Mouse (Mus musculus) ES-Bruce4 (cell line): ENCODE results near the gene Trhde.

Source experiments
- CTCF ChIP-seq: IDR thresholded peaks from one replicate; pipeline ENCODE4 v1.8.1; 2011; ENCODE audit warnings: low read depth, low read length
- EP300 ChIP-seq: IDR thresholded peaks from 2 replicates; pipeline ENCODE4 v1.6.1; 2011; ENCODE audit warnings: low read depth, low read length; ENCODE audit not compliant: insufficient read depth
- POLR2A ChIP-seq: IDR thresholded peaks from one replicate; pipeline ENCODE4 v1.8.1; 2011; ENCODE audit warnings: low read length; ENCODE audit not compliant: insufficient read depth

GRCm38 (mm10) chr10:114739916-114740315 is 62.2 kb downstream of the Trhde start:
- TF ChIP-seq CTCF (no peak), POLR2A (no peak), EP300 (no peak)
